Mouse (Mus musculus) kidney, embryonic 16.5 days (tissue): ENCODE results near the gene Usp50. TPM values are rescaled to one million over a fixed set of nuclear protein-coding genes. Genes with fewer than 3 reads are reported as not detected.

Experiments
- ATAC-seq: fragments of 200-750 bp; cut with Nextera tagmentation; 2 replicates; pipeline ENCODE4 v1.8.0; 2017; ENCODE audit warnings: moderate TSS enrichment; ENCODE audit not compliant: low FRiP score, low TSS enrichment
- H3K27ac ChIP-seq: fragments of 300-500 bp; sonication (generic); 2 replicates; pipeline ENCODE4 v1.5.1; 2014; ENCODE audit warnings: low read length
- H3K27me3 ChIP-seq: fragments of 300-500 bp; sonication (generic); 2 replicates; pipeline ENCODE4 v1.6.1; 2014; ENCODE audit warnings: low read length, control low read depth, mixed read lengths; ENCODE audit not compliant: insufficient read depth
- H3K36me3 ChIP-seq: fragments of 300-500 bp; sonication (generic); 2 replicates; pipeline ENCODE4 v1.6.1; 2014; ENCODE audit warnings: low read length, control low read depth, mixed read lengths; ENCODE audit not compliant: insufficient read depth
- H3K4me1 ChIP-seq: fragments of 300-500 bp; sonication (generic); 2 replicates; pipeline ENCODE4 v1.6.1; 2014; ENCODE audit warnings: low read length, control low read depth, mixed read lengths; ENCODE audit not compliant: insufficient read depth
- H3K4me2 ChIP-seq: fragments of 300-500 bp; sonication (generic); replicated peaks from 2 replicates; pipeline ENCODE4 v1.6.1; 2014; ENCODE audit warnings: low read depth, low read length
- H3K4me3 ChIP-seq: fragments of 300-500 bp; sonication (generic); 2 replicates; pipeline ENCODE4 v1.5.1; 2014; ENCODE audit warnings: mild to moderate bottlenecking, low read length
- H3K9ac ChIP-seq: fragments of 300-500 bp; sonication (generic); replicated peaks from 2 replicates; pipeline ENCODE4 v1.6.1; 2014; ENCODE audit warnings: low read length
- H3K9me3 ChIP-seq: fragments of 300-500 bp; sonication (generic); 2 replicates; pipeline ENCODE4 v1.6.1; 2016; ENCODE audit warnings: low read length, control low read depth
- WGBS: fragments of 180-500 bp; shearing (Covaris S2); extraction: QIAGEN DNeasy Blood & Tissue Kit; methylation state at CpG from one replicate; pipeline ENCODE4 v1.1.7; 2014; 5-methylcytosine and 5-hydroxymethylcytosine counted together
- polyA plus RNA-seq: library from polyadenylated mRNA; unstranded; fragments of >200 nt; fragmentation: Nextera tagmentation; extraction: Ambion mirVana; gene quantifications from 2 replicates; pipeline ENCODE4 v1.2.1, GENCODE M21; 2015

The Usp50 gene
- polyA plus RNA-seq: 1.6 and 1.9 TPM in 2 replicates

DNA sequence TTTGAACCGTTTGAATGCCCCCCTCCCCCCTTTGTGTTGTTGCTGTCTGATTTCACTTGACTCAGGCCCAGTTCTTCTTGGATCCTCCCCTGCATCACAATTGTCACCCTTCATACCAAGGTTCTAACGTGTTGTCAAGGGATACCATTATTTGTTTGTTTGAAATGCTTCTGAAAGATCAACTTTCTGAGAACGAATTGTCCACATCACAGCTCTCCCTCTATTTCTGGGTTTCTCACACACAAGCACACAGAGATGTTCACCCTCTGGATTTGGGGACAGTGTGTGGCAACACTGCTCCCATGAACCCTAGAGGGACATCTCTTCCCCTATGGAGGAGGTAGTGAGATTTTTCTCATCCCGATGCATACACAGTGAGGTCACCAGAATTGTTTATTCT lies at the start of gene Usp50:
Gene Usp50, minus strand, starts transcription at position 101 of the 400 bp plus-strand sequence.
- no peak within 1 kb of the TSS for H3K9ac ChIP-seq
- H3K27ac ChIP-seq: no peak within 1 kb of the TSS
- ATAC-seq: no peak
- H3K4me2 ChIP-seq: no peak within 1 kb of the TSS
- H3K9me3 ChIP-seq: no peaks in the 10 kb centered on the region
- H3K4me1 ChIP-seq: peaks cover 11% of the 10 kb centered on the region
- WGBS: 68% methylated on average over 4 of the region's 4 CpGs
- H3K27me3 ChIP-seq: no peaks in the 10 kb centered on the region
- H3K36me3 ChIP-seq: no peaks in the 10 kb centered on the region
- H3K4me3 ChIP-seq: no peak within 1 kb of the TSS

- H3K27me3 ChIP-seq: no peaks in the 10 kb centered on the region
- peaks cover 24% of the 10 kb centered on the region; the same call in 1 of the 2 replicates for H3K36me3 ChIP-seq
- H3K27ac ChIP-seq: no peak overlapping the region
- ATAC-seq: no peak
- H3K9me3 ChIP-seq: no peaks in the 10 kb centered on the region
- H3K4me2 ChIP-seq: no peak overlapping the region
- 91% methylated on average over 2 of the region's 2 CpGs for WGBS
- H3K4me3 ChIP-seq: no peak overlapping the region
- H3K9ac ChIP-seq: no peak overlapping the region
- no peaks in the 10 kb centered on the region for H3K4me1 ChIP-seq
Measured at GRCm38 (mm10) chr2:126817414-126817813, 34.1 kb upstream of the Usp50 start.

- no peak for ATAC-seq
- Histone ChIP-seq H3K27ac (no peak overlapping the region), H3K4me3 (no peak overlapping the region), H3K9me3 (no peaks in the 10 kb centered on the region), H3K4me1 (no peaks in the 10 kb centered on the region), H3K4me2 (no peak overlapping the region), H3K36me3 (peaks cover 27% of the 10 kb centered on the region; the same call in 1 of the 2 replicates), H3K27me3 (no peaks in the 10 kb centered on the region), H3K9ac (no peak overlapping the region)
- 88% methylated on average over 4 of the region's 4 CpGs for WGBS
Measured at GRCm38 (mm10) chr2:126816644-126817347, 33.5 kb upstream of the Usp50 start.

GRCm38 (mm10) chr2:126815822-126816221 lies 32.6 kb upstream of the Usp50 start:
- no peaks in the 10 kb centered on the region for H3K4me1 ChIP-seq
- ATAC-seq: no peak
- no peaks in the 10 kb centered on the region for H3K27me3 ChIP-seq
- H3K4me2 ChIP-seq: no peak overlapping the region
- 39% methylated on average over 1 of the region's 1 CpGs for WGBS
- no peak overlapping the region for H3K4me3 ChIP-seq
- H3K36me3 ChIP-seq: peaks cover 30% of the 10 kb centered on the region; the same call in 1 of the 2 replicates
- no peak overlapping the region for H3K9ac ChIP-seq
- H3K27ac ChIP-seq: no peak overlapping the region
- no peaks in the 10 kb centered on the region for H3K9me3 ChIP-seq

DNA sequence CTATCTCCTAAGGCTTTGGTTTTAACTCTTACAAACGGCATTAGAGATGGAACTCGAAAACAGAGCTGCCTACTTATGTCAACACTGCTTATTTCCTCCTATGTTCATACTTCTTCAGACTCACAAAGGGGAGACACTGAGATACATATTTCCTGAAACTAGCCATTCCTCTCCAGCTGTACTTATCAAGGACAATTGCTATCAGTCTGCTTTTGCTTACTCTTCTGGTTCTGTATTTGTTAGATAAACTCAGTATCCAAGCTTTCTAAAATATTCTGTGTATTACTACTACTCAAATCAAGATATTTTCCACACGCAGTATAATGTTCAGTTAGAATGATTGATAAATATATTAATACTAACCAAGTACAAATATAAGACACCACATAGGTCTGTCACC lies 18.7 kb upstream of the Usp50 start:
- no peak overlapping the region for H3K27ac ChIP-seq
- no peak for ATAC-seq
- H3K4me3 ChIP-seq: no peak overlapping the region
- peaks cover 21% of the 10 kb centered on the region; the same call in 1 of the 2 replicates for H3K36me3 ChIP-seq
- no peaks in the 10 kb centered on the region for H3K27me3 ChIP-seq
- 96% methylated on average over 3 of the region's 3 CpGs for WGBS
- H3K4me2 ChIP-seq: no peak overlapping the region
- no peaks in the 10 kb centered on the region for H3K9me3 ChIP-seq
- H3K9ac ChIP-seq: no peak overlapping the region
- H3K4me1 ChIP-seq: no peaks in the 10 kb centered on the region

- no peak overlapping the region for H3K4me2 ChIP-seq
- peaks cover 23% of the 10 kb centered on the region for H3K36me3 ChIP-seq
- WGBS: 89% methylated on average over 5 of the region's 5 CpGs
- ATAC-seq: no peak
- no peaks in the 10 kb centered on the region for H3K27me3 ChIP-seq
- H3K9me3 ChIP-seq: no peaks in the 10 kb centered on the region
- H3K4me3 ChIP-seq: no peak overlapping the region
- no peaks in the 10 kb centered on the region for H3K4me1 ChIP-seq
- H3K27ac ChIP-seq: no peak overlapping the region
- H3K9ac ChIP-seq: no peak overlapping the region
Measured at GRCm38 (mm10) chr2:126798455-126798854, 15.2 kb upstream of the Usp50 start.

DNA sequence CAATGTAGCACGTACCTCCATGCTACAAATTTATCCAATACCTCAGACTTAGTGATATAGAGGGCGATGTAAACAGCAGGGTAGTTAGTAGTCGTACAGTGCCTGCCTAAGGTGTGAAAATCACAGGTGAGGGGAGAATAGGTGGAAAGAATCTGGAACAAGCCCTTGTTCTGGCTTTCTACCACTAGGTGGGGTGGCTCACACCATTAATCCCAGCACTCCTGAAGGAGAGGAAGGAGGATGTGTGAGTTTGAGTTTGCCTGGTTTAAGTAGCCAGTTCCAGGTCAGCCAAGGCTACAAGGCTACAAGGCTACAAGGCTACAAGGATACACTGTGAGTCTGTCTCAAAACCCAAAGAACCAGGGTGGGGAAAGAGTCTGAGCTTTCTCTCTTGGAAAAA lies 12.4 kb upstream of the Usp50 start:
- Histone ChIP-seq H3K27me3 (no peaks in the 10 kb centered on the region), H3K4me3 (no peak overlapping the region), H3K9ac (no peak overlapping the region), H3K4me1 (no peaks in the 10 kb centered on the region), H3K36me3 (peaks cover 34% of the 10 kb centered on the region), H3K27ac (no peak overlapping the region), H3K4me2 (no peak overlapping the region), H3K9me3 (no peaks in the 10 kb centered on the region)
- WGBS: 83% methylated on average over 3 of the region's 3 CpGs
- ATAC-seq: no peak

GRCm38 (mm10) chr2:126792611-126793010 lies 9.3 kb upstream of the Usp50 start:
- no peak for ATAC-seq
- H3K36me3 ChIP-seq: peaks cover 34% of the 10 kb centered on the region

DNA sequence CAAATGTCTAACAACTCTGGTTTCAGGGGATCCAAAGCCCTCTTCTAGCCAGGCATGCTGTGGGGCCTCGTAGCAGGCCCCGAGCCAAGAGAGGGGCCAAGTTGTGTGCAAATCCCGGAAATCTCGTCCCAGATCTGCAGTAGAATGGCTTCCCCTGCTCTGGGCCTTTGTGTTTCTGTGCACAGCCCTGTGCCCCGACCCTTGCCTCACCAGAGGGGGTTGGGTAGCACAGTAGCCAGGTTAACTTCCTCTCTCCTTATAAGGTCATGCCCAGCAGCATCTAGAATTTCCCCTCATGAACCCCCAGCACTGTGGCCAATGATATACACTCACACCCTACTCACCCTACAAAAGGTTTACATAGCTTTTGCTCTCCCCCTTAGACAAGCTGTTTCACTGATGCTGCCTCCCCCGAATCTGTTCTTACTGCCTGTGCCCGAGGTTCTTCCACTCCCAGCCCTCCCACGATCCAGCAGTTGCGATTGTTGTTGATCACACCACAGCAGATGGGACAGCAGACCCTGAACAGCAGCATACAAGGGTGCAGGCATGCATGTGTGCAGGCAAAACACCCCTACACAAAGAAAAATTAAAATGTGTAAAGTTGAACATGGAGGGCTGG lies 4.6 kb upstream of the Usp50 start:
- Histone ChIP-seq H3K27me3 (no peaks in the 10 kb centered on the region), H3K36me3 (peaks cover 17% of the 10 kb centered on the region), H3K9ac (no peak overlapping the region), H3K4me1 (peaks cover 11% of the 10 kb centered on the region), H3K4me2 (no peak overlapping the region), H3K4me3 (no peak overlapping the region), H3K27ac (peak overlapping the region; percentile 65), H3K9me3 (no peaks in the 10 kb centered on the region)
- ATAC-seq: peak; percentile 91
- 19% methylated on average over 9 of the region's 9 CpGs for WGBS

More at GRCm38 (mm10) chr2:126792611-126793010, 9.3 kb upstream of the Usp50 start:
- H3K27me3 ChIP-seq: no peaks in the 10 kb centered on the region
- peaks cover 8% of the 10 kb centered on the region for H3K4me1 ChIP-seq
- WGBS: 69% methylated on average over 5 of the region's 5 CpGs
- no peak overlapping the region for H3K4me2 ChIP-seq
- H3K27ac ChIP-seq: no peak overlapping the region
- H3K4me3 ChIP-seq: no peak overlapping the region
- no peak overlapping the region for H3K9ac ChIP-seq
- H3K9me3 ChIP-seq: no peaks in the 10 kb centered on the region

DNA sequence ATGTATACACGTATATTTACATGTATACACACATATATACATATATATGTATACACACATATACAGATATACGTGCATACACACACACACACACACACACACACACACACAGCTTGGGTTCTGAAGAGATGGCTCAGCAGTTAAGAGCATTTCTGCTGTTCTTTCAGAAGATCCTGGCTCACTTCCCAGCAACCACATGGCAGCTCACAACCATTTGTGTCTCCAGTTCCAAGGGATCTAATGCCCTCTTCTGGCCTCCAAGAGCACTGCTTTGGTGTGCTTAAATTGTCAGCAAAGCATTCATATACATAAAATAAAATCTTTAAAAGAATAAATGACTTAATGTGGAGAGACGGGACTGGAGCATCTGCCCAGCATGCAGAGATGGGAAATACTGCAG lies 837 bp downstream of the Usp50 start:
- peaks cover 1% of the 10 kb centered on the region for H3K4me1 ChIP-seq
- H3K27me3 ChIP-seq: no peaks in the 10 kb centered on the region
- no peaks in the 10 kb centered on the region for H3K36me3 ChIP-seq
- no peak overlapping the region for H3K9ac ChIP-seq
- no peaks in the 10 kb centered on the region for H3K9me3 ChIP-seq
- no peak overlapping the region for H3K27ac ChIP-seq
- no peak overlapping the region for H3K4me2 ChIP-seq
- H3K4me3 ChIP-seq: no peak overlapping the region
- ATAC-seq: no peak
- 90% methylated on average over 3 of the region's 3 CpGs for WGBS
